Mouse (Mus musculus): ENCODE data around the gene Samsn1.

The Samsn1 gene

DNA sequence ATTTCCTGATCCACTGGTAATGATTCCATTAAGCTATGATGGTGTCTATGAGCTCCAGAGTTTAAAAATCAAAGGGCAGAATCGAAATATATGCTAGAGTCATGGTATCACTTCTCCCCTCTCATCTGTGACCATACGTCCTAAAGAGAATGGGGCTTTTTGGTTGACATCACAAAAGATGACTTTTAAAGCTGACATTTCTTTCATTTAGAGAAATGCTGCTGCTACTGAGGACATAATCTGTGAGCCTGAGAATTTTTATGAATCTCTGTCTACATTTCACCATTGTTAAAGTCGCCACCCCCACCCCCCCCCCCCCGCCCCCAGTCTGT, 91.9 kb downstream of the Samsn1 start:
- no peak for DNase-seq

DNA sequence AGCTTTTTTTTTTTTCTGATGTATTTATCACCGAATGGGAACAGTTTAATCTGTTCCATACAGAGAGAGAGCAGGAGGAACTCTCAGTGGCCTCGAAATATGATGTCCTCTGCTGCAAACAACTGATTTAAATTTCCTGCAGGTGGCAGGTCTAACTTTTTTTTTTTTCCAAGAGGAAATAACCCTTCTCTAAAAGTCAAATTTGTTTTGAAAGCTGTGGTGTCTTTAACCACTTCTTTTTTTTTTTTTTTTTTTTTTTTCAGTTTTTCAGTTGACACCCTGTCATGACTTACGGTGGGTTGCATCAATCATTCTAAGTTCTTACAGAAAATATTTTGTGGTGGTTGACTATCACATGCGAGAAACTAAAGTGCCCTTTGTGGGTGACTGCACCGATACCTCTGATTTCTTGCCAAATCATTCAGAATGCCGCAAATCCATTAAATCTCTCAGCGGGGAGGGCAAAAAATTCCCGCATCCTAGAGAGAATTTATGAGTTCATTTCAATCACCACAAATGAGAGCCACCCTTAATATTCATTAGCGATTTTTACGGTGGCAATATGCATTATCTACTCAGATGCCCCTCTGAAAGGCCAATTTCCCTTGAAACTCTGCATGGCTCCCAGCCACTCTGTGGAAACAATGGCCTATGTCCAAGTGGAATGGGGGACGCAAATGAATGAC, 92.4 kb downstream of the Samsn1 start:
- DNase-seq = no peak

DNA sequence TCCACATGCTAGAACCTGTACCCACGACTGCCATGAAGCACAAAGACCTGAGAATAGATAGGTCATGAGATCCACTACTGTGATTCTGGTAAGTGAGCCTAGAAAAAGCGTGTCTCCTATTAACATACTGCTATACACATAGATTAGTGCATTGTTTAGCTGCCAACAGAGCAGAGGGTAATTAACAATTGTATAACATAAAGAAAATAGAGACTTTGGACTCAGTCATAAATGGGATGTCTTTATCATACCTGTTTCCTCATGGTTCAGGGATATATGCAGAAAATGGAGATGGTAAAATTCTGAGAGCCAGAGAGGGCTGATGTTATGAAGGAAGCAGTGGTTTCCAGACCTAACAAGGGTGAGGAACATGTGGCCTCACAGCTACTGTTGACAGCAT, 95.6 kb downstream of the Samsn1 start:
- DNase-seq = no peak

DNA sequence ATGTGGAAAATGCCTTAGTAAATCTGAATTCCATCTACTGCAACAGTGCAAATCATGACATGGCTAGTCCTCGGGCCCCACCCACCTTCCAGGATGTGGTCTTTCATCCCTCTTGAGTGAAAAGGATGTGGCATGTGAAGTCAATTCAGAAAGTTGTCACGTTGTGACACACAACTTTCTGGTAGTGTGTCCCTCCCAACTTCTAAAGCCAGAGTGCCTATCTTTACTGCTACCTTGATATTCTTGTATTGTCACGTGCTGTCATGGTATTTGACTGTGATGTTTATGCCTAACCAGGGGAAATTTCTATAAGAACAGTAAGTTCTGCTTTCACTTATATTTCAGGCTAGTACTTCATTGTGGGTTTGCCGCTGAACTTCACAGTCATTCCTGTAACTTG, 101.2 kb downstream of the Samsn1 start:
- DNase-seq = peak; percentile 18

DNA sequence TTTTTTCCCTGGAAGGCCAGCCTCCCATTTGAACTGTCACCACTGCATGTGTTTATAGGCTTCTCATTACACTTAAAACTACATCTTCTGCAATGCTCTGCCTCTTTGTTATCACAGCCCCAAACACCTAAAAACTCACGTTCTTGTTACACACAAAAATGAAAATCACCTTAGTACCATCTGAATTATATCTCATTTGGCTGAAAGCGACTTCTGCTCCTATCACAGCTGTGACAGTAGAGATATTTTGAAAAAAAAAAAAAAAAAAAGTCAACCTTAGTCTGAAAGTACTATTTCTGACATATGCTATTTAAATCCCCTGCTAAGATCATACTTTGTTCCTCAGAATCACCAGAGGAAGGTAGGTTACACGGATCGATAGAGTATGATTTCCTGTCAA, 102.8 kb downstream of the Samsn1 start:
- DNase-seq = no peak

DNA sequence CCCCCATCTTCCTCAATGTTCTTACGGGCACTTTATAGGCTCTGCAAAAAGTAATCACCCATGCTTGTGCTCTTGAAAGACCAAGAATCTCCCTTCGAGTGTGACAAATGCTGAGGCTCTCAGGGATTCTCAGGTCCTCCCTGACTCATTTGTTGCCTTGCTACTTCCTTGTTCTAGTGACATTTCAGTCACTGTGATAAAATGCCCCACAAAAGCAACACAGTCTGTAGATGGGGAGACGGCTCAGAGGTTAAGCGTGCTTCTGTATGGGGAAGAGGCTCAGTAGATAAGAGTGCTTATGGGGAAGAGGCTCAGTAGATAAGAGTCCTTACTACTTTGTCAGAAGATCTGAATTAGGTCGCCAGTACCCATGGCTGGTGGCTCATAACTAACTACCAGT, 104.4 kb downstream of the Samsn1 start:
- DNase-seq = no peak

DNA sequence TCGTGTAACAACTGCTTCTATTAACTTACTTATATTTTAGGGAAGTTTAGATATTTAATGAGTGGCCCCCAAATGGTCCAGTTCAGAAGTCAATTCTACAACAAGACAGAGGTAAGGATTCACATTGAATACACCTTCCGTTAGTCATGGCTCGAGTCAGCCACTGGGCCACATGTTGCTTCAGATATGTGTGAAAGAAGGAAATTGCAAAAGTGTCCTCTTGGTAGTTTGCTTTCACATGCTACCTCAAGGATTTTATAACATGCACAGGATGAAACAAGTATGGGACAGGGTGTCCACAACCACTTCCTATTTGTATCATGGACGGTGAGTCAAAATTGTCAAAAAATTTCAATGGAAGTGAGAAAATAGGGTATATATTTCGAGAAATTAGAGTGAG, 110.0 kb downstream of the Samsn1 start:
- DNase-seq = no peak

DNA sequence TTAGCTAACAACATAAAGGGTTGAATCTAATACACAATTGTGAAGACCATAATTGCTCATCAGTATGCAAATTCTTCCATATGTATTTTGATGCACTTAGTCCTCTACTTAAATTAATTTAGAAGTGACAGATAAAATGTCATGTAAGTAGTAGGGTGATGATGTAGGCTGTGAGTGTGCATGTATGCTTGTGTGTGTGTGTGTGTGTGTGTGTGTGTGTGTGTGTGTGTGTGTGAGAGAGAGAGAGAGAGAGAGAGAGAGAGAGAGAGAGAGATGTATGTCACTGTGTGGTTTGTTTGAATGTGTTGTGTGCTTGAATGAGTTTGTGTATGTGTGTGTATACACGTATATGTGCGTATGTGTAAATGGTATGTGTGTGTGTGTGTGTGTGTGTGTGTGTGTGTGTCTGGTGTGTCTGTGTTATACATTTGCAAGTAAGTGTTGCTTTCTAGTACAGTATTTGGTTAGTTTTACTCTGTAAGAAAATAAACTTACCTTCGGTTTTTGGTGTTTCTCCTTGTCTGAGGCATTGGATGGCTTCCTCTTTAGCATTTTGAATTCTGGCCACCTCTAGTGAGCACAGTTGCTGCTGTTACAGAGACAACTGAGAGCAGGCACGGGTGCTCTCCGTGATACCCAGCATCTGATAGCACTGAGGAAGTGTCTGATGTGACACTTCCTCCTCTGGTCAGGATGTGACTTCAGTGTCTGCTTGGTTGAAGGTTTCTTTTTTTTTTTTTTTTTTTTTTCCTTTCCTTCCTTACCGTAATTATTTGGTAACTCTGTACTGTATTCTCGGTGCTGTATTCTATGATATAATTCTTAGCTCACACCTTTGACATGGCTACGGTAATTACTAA, 113.2 kb downstream of the Samsn1 start:
- peak; percentile 67 for DNase-seq

DNA sequence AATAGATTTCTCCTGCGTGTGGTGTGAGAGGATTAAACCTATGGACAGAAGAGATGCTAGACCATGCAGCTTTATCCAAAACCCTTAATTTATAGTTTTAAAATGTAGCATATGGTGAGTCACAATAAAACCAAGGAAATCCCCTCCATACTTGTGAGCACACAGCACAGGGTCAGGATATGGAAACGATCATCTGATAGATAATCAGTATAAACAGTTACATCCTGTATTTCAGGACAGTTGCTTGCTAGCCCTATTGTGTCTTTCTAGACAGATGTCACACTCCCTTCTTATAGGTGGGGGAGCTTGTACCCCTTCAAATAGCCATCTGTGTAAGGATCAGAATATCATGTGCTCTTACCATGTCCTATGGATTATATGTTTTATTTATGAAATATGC, 115.3 kb downstream of the Samsn1 start:
- DNase-seq = no peak

DNA sequence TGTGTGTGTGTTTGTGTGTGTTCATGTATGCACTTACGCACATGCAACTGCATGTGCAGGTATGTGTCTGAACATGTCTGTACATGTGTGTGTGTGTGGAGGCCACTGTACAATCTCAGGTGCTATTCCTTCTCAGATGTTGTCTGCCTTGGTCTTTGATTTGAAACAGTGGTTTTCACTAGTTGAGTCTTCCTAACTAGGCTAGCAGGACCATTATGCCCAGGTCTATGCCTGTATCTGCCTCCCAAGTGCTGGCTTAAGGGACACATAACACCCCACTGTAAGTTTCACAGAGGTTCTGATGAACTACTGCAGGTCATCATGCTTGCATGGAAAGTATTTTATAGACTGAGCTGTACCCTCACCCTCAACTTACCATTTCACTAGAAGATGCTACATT, 115.8 kb downstream of the Samsn1 start:
- no peak for DNase-seq

DNA sequence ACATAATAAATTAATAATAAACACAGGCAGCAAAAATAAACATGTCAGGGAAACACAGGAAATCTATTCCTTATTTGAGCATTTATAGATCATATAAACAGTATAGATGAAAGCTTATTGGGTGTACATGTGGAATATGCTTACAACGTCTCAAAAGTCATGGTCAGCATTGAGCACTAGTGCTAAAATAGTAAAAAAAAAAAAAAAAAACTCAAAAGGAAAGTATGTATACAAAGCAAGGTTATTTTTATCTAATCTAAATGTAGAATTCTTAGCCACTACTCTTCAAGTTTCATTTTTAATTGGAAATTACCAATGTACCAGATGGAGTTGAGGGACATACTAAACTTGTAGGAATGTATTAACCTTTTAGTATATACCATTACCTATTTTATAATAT, 116.8 kb downstream of the Samsn1 start:
- no peak for DNase-seq

DNA sequence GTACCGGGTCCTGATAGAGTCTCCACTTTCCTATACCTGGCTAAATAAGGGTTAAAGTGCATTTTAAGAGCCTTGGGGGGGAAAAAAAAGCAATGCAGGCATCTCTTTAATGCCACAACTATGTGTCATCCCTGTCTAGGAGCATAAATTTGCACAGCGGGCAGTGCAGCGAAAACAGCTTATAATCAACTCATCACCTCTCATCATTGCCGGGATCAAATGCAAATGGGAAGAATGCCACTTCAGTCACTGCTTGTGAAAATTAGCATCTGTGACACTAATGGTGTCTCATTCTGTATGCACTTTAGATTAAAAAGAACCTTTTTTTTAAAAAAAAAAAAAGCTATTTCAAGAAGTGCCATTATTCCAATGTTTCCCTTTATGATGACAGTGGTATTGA, 118.0 kb downstream of the Samsn1 start:
- no peak for DNase-seq

DNA sequence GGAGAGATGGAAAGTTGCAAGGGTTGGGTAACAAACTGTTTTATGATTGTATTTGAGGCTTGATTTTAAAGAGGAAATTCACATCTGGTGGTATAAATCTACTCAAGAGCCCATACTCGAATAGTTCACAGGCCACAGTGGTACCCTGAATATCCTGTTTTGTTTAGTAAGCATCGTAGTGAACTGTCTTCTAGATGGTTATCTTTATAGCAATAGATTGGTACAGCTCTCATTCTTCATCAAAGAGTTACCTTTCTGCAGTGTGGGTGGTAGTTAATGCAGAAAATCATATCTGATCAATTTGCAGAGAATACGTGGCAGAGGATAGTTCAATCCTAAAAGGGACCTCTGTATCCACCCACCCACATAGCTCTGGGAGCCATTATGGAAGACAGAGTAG, 119.1 kb downstream of the Samsn1 start:
- DNase-seq = no peak

DNA sequence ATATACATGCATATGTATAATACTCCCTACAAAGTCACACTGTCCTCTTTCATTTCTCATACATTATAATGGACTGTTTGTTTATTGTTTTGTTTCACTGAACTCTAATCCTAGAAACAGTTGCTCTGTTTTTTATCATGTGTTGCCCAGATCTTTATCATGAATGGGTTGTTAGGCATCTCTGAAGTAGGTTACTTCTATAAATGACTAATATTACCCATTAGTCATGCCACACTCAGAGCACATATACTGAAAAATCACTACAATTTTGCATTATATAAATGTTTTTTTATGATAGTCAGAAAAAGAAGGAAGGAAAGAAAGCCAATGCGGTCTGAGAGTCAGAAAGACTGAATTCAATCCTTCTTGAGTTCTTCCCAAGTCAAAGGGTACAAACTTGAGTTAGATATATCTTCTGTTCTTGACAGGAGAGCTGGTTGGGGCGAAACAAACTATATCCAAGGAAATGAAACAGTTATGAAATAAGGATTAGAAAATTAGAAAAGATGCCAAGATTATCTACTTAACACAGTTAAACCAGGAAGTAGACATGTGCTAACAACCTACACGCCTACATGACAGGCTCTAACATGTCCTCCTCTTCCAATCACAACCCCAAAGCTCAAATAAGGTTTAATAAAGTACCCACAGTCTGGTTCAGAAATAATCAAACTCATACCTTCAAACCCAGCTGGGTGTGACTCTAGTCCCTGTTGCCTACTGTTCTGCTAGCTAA, 122.0 kb downstream of the Samsn1 start:
- DNase-seq = no peak

DNA sequence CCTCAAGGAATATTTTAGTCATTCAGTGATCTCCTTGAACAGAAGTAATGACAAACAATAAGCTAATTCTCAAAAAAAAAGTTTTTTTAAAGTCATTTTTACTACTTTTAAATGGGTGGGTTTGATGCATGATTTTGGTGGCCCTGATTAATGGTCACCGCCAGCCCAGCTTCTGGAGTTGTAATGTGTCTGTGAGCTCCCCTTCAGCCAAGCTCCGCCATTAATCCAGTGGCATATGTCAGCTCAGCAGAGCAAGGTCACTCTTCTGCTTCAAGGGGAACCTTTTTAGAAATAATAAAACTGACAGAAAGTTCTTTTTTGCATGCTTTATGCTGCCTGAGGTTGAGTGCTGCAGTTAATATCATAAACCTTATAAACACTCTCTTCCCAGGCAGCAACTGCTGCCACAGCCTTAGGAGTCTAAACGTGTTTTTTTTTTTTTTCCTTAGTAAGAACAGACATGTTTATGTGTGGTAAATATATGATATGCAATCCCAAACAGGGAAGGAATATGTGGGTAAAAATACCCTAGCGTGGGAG, 124.2 kb downstream of the Samsn1 start:
- DNase-seq = no peak

DNA sequence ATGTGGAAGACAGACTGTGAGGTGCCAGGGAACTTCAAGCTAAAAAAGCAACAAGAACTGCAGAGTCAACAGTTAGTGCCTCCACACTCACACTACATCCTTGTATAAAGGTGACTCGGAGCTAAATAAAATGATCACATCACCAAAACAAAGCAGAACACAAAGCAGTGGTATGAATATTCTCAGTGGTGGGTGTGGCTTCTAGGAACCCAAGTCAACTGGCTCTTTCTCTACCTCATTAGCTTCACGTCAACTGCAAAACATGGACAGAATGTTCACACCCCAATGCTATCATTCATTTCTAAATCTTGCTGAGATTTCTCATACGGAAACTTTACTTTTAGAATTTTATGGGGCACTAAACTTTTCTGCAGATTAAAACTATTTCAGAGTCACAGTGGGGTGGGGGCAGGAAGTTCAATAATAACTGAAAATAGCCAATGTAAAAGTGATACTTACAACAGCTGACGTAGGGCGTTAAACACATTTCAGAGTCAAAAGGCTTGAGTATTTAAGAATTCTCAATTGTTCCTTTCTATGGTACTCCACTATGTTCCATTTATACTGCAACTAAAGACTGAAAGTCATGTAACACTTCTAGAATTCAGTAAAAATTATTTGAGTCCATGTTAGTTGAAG, 127.7 kb downstream of the Samsn1 start:
- DNase-seq = no peak

DNA sequence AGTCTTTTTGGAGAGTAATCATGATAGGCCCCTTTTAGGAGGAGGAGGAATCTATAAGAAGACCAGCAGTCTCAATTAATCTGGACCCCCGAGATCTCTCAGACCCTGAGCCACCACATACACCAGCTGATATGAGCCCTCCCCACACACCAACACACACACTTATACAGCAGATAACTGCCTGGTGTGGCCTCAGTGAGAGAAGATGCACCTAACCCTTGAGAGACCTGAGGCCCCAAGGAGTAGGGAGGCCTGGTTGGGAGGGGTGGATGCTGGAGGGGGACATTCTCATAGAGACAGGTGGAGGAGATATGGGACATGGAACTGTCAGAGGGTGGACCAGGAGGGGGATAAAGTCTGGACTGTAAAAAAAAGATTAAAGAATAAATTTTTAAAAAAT, 128.6 kb downstream of the Samsn1 start:
- no peak for DNase-seq

DNA sequence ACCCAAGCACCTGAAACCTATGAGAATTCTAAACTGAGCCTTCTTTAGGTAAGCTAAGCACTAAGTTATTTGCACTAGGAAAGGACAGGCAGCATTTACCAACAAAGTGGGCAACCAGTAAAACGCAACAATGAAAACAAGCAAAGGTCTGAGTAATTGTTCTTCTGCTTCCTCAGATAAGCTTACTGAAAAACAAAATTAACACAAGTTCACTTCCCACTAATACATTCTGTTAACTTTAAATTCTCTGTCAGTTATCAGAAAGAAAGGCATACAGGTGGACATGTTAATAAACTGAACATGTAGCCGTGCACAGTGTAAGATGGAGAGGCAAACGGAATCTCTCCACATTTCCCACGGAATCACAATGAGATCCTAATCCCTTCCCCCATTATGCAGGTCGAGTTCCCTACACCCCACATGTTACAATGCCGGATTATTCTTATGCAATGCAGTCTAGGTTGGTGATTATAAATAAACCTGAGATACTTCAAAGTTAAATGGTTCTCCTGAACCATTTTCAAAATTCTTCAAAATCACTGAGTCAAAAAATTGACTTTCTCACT, 132.9 kb downstream of the Samsn1 start:
- DNase-seq = no peak

DNA sequence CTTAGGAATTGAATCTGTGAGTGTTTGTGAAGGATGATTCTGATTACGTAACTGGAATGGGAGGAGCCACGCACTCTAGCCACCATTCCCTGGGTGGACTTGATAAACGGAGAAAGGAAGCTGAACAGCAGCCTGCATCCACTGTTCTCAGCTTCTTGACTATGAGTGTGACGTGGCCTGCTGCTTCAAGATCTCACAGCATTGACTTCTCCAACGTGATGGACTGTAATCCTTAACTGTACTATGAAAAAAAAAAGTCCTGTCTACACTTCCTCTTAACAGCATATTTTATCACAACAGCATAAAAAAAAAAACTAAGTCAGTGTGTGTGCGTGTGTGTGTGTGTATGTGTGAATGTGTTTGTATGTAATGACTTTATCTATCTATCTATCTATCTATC, 134.9 kb downstream of the Samsn1 start:
- DNase-seq = no peak

DNA sequence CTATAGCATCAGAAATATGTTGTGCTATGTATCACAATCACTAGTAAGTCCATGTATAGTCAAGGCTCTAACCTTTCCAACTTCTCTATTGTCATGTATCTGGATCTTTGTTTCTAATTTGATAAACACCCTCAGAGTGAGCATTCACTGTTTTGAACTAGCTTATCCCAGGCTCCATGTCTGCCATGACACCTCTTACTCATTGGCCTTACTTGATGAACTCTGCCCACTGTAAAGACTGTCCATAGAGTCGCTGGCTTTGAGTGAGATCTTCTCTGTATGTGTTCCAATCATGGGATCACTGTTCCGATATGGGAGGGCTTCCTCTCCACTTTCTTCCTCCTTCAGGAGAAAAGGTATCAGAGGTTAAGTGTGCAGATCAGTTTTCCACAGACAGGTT, 143.2 kb downstream of the Samsn1 start:
- no peak for DNase-seq

DNA sequence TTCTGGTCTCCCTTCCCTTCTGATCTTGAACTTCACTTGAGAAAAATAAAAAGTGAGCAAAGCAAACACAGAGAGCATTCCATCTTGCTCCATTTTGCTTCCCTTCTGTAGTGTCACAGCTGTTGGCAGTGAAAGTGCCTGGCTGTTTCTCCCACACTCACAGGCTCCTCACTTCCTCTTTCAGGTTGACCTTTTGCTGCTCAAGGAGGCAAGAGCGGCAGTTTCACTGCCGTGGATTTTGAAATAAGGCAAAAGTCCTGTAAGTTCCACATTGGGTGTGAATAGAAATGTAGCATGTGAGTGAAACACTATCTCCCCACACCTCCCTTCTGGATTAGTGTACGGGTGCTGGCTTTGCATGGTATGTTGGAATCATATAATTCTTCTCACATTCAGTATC, 144.9 kb downstream of the Samsn1 start:
- DNase-seq = no peak

DNA sequence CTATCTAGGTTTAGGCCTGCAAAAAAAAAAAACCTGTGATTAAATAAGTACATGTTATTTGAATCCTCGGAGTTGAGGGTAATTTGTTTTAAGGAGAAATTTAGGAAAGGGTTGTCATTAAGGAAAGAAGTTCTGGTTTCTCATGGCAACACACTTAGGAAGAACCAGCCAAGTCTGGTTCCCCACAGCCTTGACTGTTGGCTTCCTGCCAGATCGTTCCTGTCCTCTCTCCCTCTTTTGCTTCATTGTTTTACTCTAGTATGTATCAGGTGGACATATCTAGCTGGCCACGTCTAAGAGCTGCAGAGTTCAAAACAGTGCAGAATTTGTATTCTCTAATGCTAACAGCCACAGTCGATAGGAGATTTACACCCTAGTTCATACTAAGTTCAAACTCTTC, 146.2 kb downstream of the Samsn1 start:
- DNase-seq = no peak

DNA sequence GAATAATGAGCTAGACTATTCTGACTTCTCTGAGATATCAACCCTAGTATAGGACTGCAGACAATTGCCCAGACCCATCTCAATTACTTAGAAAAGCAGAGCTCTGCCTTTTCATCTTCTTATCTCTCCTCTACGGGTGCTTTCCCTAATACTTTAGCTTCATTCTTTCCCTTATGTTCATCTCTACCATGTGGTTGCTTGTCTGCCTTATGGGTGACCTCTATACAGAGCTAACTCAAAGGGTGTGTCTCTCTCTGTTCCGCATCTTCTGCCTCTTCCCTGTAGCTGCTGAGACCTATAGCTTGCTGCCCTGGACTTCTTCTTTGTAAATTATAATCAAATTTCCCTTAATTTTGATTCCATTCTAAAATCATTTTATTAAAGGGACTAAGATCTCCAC, 147.6 kb downstream of the Samsn1 start:
- DNase-seq = no peak
